Mouse (Mus musculus) ES-E14 (cell line): ENCODE results near the gene Dpm2.

Experiments
- CHD2 ChIP-seq: IDR thresholded peaks from 2 replicates; pipeline ENCODE4 v1.6.1; 2014; ENCODE audit warnings: mild to moderate bottlenecking, low read depth, low read length, inconsistent platforms
- HCFC1 ChIP-seq: IDR thresholded peaks from 2 replicates; pipeline ENCODE4 v1.6.1; 2012; ENCODE audit warnings: low read length, inconsistent platforms, borderline replicate concordance; ENCODE audit not compliant: insufficient read depth
- MAFK ChIP-seq: IDR thresholded peaks from 2 replicates; pipeline ENCODE4 v1.6.1; 2014; ENCODE audit warnings: mild to moderate bottlenecking, low read depth, low read length, inconsistent platforms; ENCODE audit not compliant: insufficient read depth
- ZNF384 ChIP-seq: IDR thresholded peaks from 2 replicates; pipeline ENCODE4 v1.6.1; 2012; ENCODE audit warnings: low read depth, low read length, inconsistent platforms

- TF ChIP-seq CHD2 = no peak
- TF ChIP-seq MAFK = no peak
- no peak for TF ChIP-seq HCFC1
- TF ChIP-seq ZNF384 = no peak
These were observed 19.6 kb downstream of the Dpm2 start for GRCm38 (mm10) chr2:32590224-32590623.
